Mouse (Mus musculus) stomach, postnatal 0 days (tissue): ENCODE data around the gene 1190005I06Rik. TPM values are rescaled to one million over a fixed set of nuclear protein-coding genes. Genes with fewer than 3 reads are reported as not detected.

ENCODE experiments used
- ATAC-seq: fragments of 200-750 bp; cut with Nextera tagmentation; 2 replicates; pipeline ENCODE4 v1.8.0; 2017; ENCODE audit not compliant: low FRiP score, low TSS enrichment
- DNase-seq: peaks from one replicate; pipeline ENCODE4 v3.0.0-alpha.2; 2016; ENCODE audit warnings: low spot score
- H3K27ac ChIP-seq: fragments of 300-500 bp; sonication (generic); replicated peaks from 2 replicates; pipeline ENCODE4 v1.5.1; 2014; ENCODE audit warnings: mild to moderate bottlenecking, control low read depth
- H3K27me3 ChIP-seq: fragments of 300-500 bp; sonication (generic); 2 replicates; pipeline ENCODE4 v1.6.1; 2014; ENCODE audit warnings: low read length; ENCODE audit not compliant: control insufficient read depth, insufficient read depth
- H3K36me3 ChIP-seq: fragments of 300-500 bp; sonication (generic); 2 replicates; pipeline ENCODE4 v1.6.1; 2014; ENCODE audit warnings: low read length, mixed read lengths; ENCODE audit not compliant: control insufficient read depth, insufficient read depth
- H3K4me1 ChIP-seq: fragments of 300-500 bp; sonication (generic); replicated peaks from 2 replicates; pipeline ENCODE4 v1.6.1; 2014; ENCODE audit warnings: antibody characterized with exemption; ENCODE audit not compliant: control insufficient read depth, insufficient read depth
- H3K4me2 ChIP-seq: fragments of 300-500 bp; sonication (generic); replicated peaks from 2 replicates; pipeline ENCODE4 v1.6.1; 2014; ENCODE audit warnings: low read depth, mild to moderate bottlenecking, control low read depth, moderate library complexity
- H3K4me3 ChIP-seq: fragments of 300-500 bp; sonication (generic); 2 replicates; pipeline ENCODE4 v1.5.1; 2014; ENCODE audit warnings: low read depth, low read length, control low read depth
- H3K9ac ChIP-seq: fragments of 300-500 bp; sonication (generic); 2 replicates; pipeline ENCODE4 v1.6.1; 2014; ENCODE audit warnings: mild to moderate bottlenecking, low read length, control low read depth, mixed read lengths
- H3K9me3 ChIP-seq: fragments of 300-500 bp; sonication (generic); 2 replicates; pipeline ENCODE4 v1.6.1; 2016; ENCODE audit warnings: low read length; ENCODE audit not compliant: control insufficient read depth
- CTCF ChIP-seq: IDR thresholded peaks from 2 replicates; pipeline ENCODE4 v1.5.1; 2016; ENCODE audit warnings: antibody characterized with exemption, low read depth, mild to moderate bottlenecking, moderate library complexity
- EP300 ChIP-seq: optimal IDR thresholded peaks from 2 replicates; pipeline ENCODE3; 2016; ENCODE audit warnings: antibody characterized with exemption
- WGBS: fragments of 180-500 bp; shearing (Covaris S2); extraction: QIAGEN DNeasy Blood & Tissue Kit; methylation state at CpG from one replicate; pipeline ENCODE4 v1.1.7; 2014; 5-methylcytosine and 5-hydroxymethylcytosine counted together
- polyA plus RNA-seq: library from polyadenylated mRNA; unstranded; fragments of >200 nt; fragmentation: Nextera tagmentation; extraction: Ambion mirVana; gene quantifications from 2 replicates; pipeline ENCODE4 v1.2.1, GENCODE M21; 2015

The 1190005I06Rik gene
- polyA plus RNA-seq, 1 experiment from 2014 or later: 14.0 TPM

DNA sequence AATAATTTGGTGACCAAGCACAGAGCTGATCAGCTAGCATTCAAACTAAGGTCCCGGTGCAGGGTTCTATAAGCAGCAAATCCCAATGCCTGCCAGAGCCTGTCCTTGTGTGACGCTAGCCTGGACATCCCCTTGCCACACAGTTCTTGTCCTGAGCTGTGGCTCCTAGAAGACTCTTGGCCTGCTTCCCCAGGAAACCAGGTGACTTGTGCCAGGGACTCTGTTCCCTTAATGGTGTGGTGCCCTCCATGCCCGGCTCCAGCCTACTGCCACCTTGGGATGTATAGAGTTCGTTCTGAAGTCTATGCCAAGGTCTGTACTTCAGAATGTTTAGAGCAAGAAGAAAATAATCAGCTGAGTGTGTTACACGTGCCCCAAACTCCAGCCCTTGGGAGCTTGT, 39.1 kb upstream of the 1190005I06Rik start:
- no peaks in the 10 kb centered on the region for H3K27me3 ChIP-seq
- peaks cover 9% of the 10 kb centered on the region for H3K4me1 ChIP-seq
- WGBS: 78% methylated on average over 5 of the region's 5 CpGs
- no peak overlapping the region for H3K4me2 ChIP-seq
- no peak overlapping the region for H3K9ac ChIP-seq
- no peak overlapping the region for H3K4me3 ChIP-seq
- TF ChIP-seq CTCF: no peak
- no peak for TF ChIP-seq EP300
- no peak overlapping the region for H3K27ac ChIP-seq
- DNase-seq (no peak), ATAC-seq (no peak)
- no peaks in the 10 kb centered on the region for H3K36me3 ChIP-seq
- H3K9me3 ChIP-seq: no peaks in the 10 kb centered on the region

DNA sequence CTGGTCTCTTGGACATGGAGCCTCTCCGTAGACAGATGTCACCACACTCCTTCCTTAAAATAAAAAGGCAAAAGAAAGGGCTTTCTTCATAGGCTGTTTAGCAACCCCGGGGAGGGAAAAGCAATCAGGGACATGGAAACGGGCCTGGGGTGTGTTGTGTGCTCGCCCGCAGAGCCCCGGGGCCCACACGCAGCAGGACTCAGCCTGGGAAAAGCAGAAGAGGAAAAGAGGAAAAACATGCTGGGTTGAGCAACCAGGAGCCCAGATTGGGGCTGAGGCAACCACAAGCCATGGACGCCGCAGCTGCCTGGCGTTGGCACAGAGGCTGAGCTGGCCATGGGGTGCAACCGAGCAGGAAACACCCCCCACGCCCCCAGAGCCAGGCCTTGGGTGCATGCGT, 38.6 kb upstream of the 1190005I06Rik start:
- 82% methylated on average over 13 of the region's 13 CpGs for WGBS
- TF ChIP-seq EP300: no peak
- TF ChIP-seq CTCF: no peak
- Histone ChIP-seq H3K4me1 (peaks cover 9% of the 10 kb centered on the region), H3K36me3 (no peaks in the 10 kb centered on the region), H3K9ac (no peak overlapping the region), H3K4me3 (no peak overlapping the region), H3K27me3 (no peaks in the 10 kb centered on the region), H3K4me2 (no peak overlapping the region), H3K27ac (no peak overlapping the region), H3K9me3 (no peaks in the 10 kb centered on the region)
- ATAC-seq (no peak), DNase-seq (no peak)

DNA sequence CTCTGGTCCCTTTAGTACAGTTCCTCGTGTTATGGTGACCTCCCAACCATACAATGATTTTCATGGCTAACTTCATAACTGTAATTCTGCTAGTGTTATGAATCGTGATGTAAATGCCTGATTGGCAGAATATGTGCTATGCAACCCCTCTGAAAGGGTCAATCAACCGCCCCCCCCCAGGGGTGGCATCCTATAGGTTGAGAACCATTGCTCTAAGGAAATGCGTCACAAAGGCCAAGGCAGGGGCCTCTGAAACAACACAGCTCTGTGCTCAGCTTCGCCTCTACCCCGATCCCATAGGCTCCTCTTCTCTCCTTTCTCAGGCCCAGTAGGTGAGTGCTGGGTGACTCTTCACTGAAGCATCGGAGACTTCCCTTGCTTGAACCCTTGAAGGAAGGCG, 38.2 kb upstream of the 1190005I06Rik start:
- H3K27ac ChIP-seq: peak overlapping the region; percentile 61
- WGBS: 83% methylated on average over 8 of the region's 8 CpGs
- H3K9me3 ChIP-seq: no peaks in the 10 kb centered on the region
- ATAC-seq (no peak), DNase-seq (no peak)
- no peak for TF ChIP-seq EP300
- TF ChIP-seq CTCF: no peak
- H3K4me1 ChIP-seq: peaks cover 9% of the 10 kb centered on the region
- no peaks in the 10 kb centered on the region for H3K36me3 ChIP-seq
- H3K4me2 ChIP-seq: no peak overlapping the region
- no peak overlapping the region for H3K9ac ChIP-seq
- no peaks in the 10 kb centered on the region for H3K27me3 ChIP-seq
- no peak overlapping the region for H3K4me3 ChIP-seq

DNA sequence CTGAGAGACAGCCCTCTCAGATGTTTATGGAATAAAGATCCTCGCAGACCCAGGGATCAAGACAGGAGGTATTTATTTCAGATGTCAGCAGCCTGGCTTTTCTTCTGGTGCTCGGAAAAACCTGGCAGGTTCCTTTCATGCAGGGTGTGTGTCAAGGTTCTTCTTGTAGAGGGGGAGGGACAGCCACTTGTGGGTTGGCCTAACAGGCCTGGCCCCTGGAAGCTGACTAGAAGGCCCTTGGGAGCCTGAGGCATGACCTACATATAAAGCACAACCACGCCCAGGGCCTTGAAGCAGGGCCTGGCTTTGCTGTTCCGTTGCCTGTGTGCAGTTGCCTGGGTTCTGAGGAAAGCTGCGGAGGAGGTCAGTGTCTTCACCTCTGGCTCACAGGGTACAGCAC, 37.7 kb upstream of the 1190005I06Rik start:
- peak; percentile 64 for ATAC-seq
- DNase-seq: peak; percentile 67

DNA sequence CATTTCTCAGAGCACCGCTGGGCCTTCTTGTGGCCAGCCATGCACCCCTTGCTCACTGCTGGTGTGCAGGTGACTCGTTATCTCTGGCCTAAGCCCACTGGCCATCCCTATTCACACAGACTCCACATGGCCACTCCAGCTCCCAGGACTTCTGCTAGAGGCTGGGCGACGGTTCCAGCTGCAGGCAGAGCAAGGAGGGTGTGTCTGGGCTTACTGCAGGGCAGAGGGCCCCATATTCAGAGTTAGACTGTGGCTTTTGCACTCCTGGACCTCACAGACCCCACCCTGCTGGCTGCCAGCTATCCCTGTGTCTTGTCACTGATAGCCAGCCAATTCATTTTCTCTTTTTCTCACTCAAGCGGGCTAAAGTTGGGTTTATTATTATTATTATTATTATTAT, 36.6 kb upstream of the 1190005I06Rik start:
- no peak for DNase-seq
- H3K4me3 ChIP-seq: no peak overlapping the region
- TF ChIP-seq EP300 (no peak), CTCF (no peak)
- H3K9me3 ChIP-seq: no peaks in the 10 kb centered on the region
- no peak overlapping the region for H3K27ac ChIP-seq
- no peaks in the 10 kb centered on the region for H3K27me3 ChIP-seq
- 71% methylated on average over 5 of the region's 5 CpGs for WGBS
- H3K36me3 ChIP-seq: no peaks in the 10 kb centered on the region
- peaks cover 9% of the 10 kb centered on the region for H3K4me1 ChIP-seq
- ATAC-seq: no peak
- no peak overlapping the region for H3K9ac ChIP-seq
- no peak overlapping the region for H3K4me2 ChIP-seq

More for the DNA sequence above, 37.7 kb upstream of the 1190005I06Rik start:
- peaks cover 9% of the 10 kb centered on the region for H3K4me1 ChIP-seq
- 21% methylated on average over 5 of the region's 5 CpGs for WGBS
- H3K4me2 ChIP-seq: no peak overlapping the region
- H3K27me3 ChIP-seq: no peaks in the 10 kb centered on the region
- no peak overlapping the region for H3K4me3 ChIP-seq
- H3K9me3 ChIP-seq: no peaks in the 10 kb centered on the region
- no peaks in the 10 kb centered on the region for H3K36me3 ChIP-seq
- H3K27ac ChIP-seq: peak overlapping the region; percentile 61
- H3K9ac ChIP-seq: no peak overlapping the region
- TF ChIP-seq EP300 (no peak), CTCF (no peak)

DNA sequence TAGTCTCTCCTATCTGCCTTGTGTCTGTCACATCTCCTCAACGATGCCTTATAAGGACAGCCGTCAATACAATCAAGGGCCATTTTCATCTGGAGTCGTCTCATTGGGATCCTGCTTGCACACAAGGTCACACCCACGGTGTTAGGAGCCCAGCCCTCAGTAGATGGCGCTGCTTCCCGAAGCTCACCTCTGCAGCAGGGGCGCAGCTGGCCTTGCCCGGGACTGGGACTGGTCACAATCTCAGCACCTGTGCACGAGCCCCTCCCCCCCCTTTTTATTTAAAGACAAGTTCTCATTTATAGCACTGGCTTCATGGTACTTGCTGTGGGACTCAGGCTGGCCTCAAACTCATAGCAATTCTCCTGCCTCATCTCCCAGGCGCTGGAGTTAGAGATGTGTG, 36.2 kb upstream of the 1190005I06Rik start:
- no peaks in the 10 kb centered on the region for H3K36me3 ChIP-seq
- H3K9ac ChIP-seq: no peak overlapping the region
- peak; percentile 66; the same call in 1 of the 2 replicates for ATAC-seq
- no peak overlapping the region for H3K4me2 ChIP-seq
- WGBS: 18% methylated on average over 10 of the region's 10 CpGs
- H3K27ac ChIP-seq: no peak overlapping the region
- no peaks in the 10 kb centered on the region for H3K27me3 ChIP-seq
- peaks cover 9% of the 10 kb centered on the region for H3K4me1 ChIP-seq
- no peaks in the 10 kb centered on the region for H3K9me3 ChIP-seq
- peak; percentile 89 for DNase-seq
- no peak for TF ChIP-seq EP300
- peak; percentile 88 for TF ChIP-seq CTCF
- no peak overlapping the region for H3K4me3 ChIP-seq
